In genomic region chr1:182686231-182686630, GRCm38 (mm10) we compare ENCODE assay signal across 25 mouse cellular contexts.
DNase-seq lines count a peak whose midpoint lies in the region; ATAC-seq and TF ChIP-seq lines count a peak whose summit lies in the region.
"Had no signal": no experiment of that assay in that cellular context is flagged by ENCODE, and none has a peak within 500 bp of the region (broad histone marks: within the 10 kb centered on the region; RNA-seq: fewer than 3 reads in every experiment).

No protein-coding gene starts in this region.

- 28% methylated on average over 5 of the region's 5 CpGs for WGBS in hindbrain, postnatal 0 days
- 16% methylated on average over 5 of the region's 5 CpGs for WGBS in hindbrain, embryonic 12.5 days
- 42% methylated on average over 5 of the region's 5 CpGs for WGBS in heart, embryonic 12.5 days

- H3K4me3 ChIP-seq in hindbrain, postnatal 0 days (ENCODE audit: low read length) = no peak overlapping the region
- no peak overlapping the region for H3K4me3 ChIP-seq in hindbrain, embryonic 12.5 days
- H3K4me3 ChIP-seq in heart, embryonic 12.5 days = no peak overlapping the region
- H3K4me3 ChIP-seq: embryonic facial prominence, embryonic 12.5 days; hindbrain, embryonic 10.5 days; limb, embryonic 15.5 days; liver, embryonic 15.5 days; neural tube, embryonic 12.5 days had no signal

- no peak overlapping the region for H3K4me2 ChIP-seq in hindbrain, postnatal 0 days (ENCODE audit: low read depth, low read length)
- H3K4me2 ChIP-seq in hindbrain, embryonic 12.5 days (replicated peaks) = no peak overlapping the region
- H3K4me2 ChIP-seq in heart, embryonic 12.5 days = no peak overlapping the region
- H3K4me2 ChIP-seq: embryonic facial prominence, embryonic 12.5 days; limb, embryonic 15.5 days; liver, embryonic 15.5 days; neural tube, embryonic 12.5 days had no signal

- H3K9ac ChIP-seq in hindbrain, postnatal 0 days (replicated peaks; ENCODE audit: low read length) = no peak overlapping the region
- no peak overlapping the region for H3K9ac ChIP-seq in hindbrain, embryonic 12.5 days
- no peak overlapping the region for H3K9ac ChIP-seq in heart, embryonic 12.5 days
- H3K9ac ChIP-seq: embryonic facial prominence, embryonic 12.5 days; limb, embryonic 15.5 days; liver, embryonic 15.5 days; neural tube, embryonic 12.5 days had no signal

- DNase-seq in hindbrain, postnatal 0 days (ENCODE audit: low spot score) = peak; percentile 28
- peak; percentile 90 for DNase-seq in A20 (ENCODE audit: low read depth, low spot score)
- DNase-seq in forelimb bud, embryonic 11.5 days (ENCODE audit: low read depth, low spot score) = peak; percentile 14
- DNase-seq in thymus, postnatal 14 days = peak; percentile 88
- no peak for DNase-seq in heart, postnatal 4 days
- DNase-seq: adrenal gland, adult 8-10 months; B cell, adult 2 months; cerebellum, adult 18-20 months; cerebellum, postnatal 14 days; layer of hippocampus, adult 9-11 months; left cerebral cortex, postnatal 4 days; lung, postnatal 4 days; right cerebral cortex, postnatal 25 days; spleen, adult 18-20 months had no signal

- no peaks in the 10 kb centered on the region for H3K27me3 ChIP-seq in hindbrain, postnatal 0 days (ENCODE audit: insufficient read depth, low read length)
- H3K27me3 ChIP-seq in hindbrain, embryonic 12.5 days = peaks cover 3% of the 10 kb centered on the region; the same call in 1 of the 2 replicates
- H3K27me3 ChIP-seq in heart, embryonic 12.5 days (replicated peaks) = peaks cover 22% of the 10 kb centered on the region
- H3K27me3 ChIP-seq: embryonic facial prominence, embryonic 12.5 days; limb, embryonic 15.5 days; liver, embryonic 15.5 days; neural tube, embryonic 12.5 days; Patski had no signal

- ATAC-seq in hindbrain, postnatal 0 days = no peak
- ATAC-seq in hindbrain, embryonic 12.5 days (ENCODE audit: low FRiP score) = no peak
- ATAC-seq in heart, embryonic 12.5 days (ENCODE audit: insufficient number of reproducible peaks, low FRiP score) = no peak
- ATAC-seq: forebrain, embryonic 14.5 days; intestine, embryonic 16.5 days; Patski had no signal

- no peaks in the 10 kb centered on the region for H3K36me3 ChIP-seq in hindbrain, postnatal 0 days (ENCODE audit: insufficient read depth, low read length)
- no peaks in the 10 kb centered on the region for H3K36me3 ChIP-seq in hindbrain, embryonic 12.5 days
- H3K36me3 ChIP-seq in heart, embryonic 12.5 days = no peaks in the 10 kb centered on the region
- H3K36me3 ChIP-seq: embryonic facial prominence, embryonic 12.5 days; G1E; hindbrain, embryonic 10.5 days; limb, embryonic 15.5 days; liver, embryonic 15.5 days; neural tube, embryonic 12.5 days had no signal

- no peaks in the 10 kb centered on the region for H3K9me3 ChIP-seq in hindbrain, postnatal 0 days (ENCODE audit: low read length)
- H3K9me3 ChIP-seq in hindbrain, embryonic 12.5 days (replicated peaks) = no peaks in the 10 kb centered on the region; the same call in 1 of the 2 replicates
- peaks cover 8% of the 10 kb centered on the region for H3K9me3 ChIP-seq in heart, embryonic 12.5 days (replicated peaks)
- H3K9me3 ChIP-seq: embryonic facial prominence, embryonic 12.5 days; hindbrain, embryonic 10.5 days; limb, embryonic 15.5 days; liver, embryonic 15.5 days; neural tube, embryonic 12.5 days had no signal

- H3K4me1 ChIP-seq in hindbrain, postnatal 0 days (ENCODE audit: insufficient read depth, low read length) = peaks cover 9% of the 10 kb centered on the region; the same call in 1 of the 2 replicates
- H3K4me1 ChIP-seq in hindbrain, embryonic 12.5 days = peaks cover 7% of the 10 kb centered on the region; the same call in 1 of the 2 replicates
- peaks cover 20% of the 10 kb centered on the region for H3K4me1 ChIP-seq in heart, embryonic 12.5 days (replicated peaks)
- H3K4me1 ChIP-seq: liver, embryonic 15.5 days; neural tube, embryonic 12.5 days had no signal

- H3K27ac ChIP-seq in hindbrain, postnatal 0 days = 0 out of 2 replicates have a peak overlapping the region, but pooled peaks have one; percentile 15
- no peak overlapping the region for H3K27ac ChIP-seq in hindbrain, embryonic 12.5 days
- H3K27ac ChIP-seq in heart, embryonic 12.5 days (ENCODE audit: poor library complexity, severe bottlenecking) = no peak overlapping the region
- H3K27ac ChIP-seq: embryonic facial prominence, embryonic 12.5 days; hindbrain, embryonic 10.5 days; limb, embryonic 15.5 days; liver, embryonic 15.5 days; neural tube, embryonic 12.5 days had no signal

- TF ChIP-seq CTCF in hindbrain, postnatal 0 days (IDR thresholded peaks at IDR 0.05; ENCODE audit: low read depth) = no peak
